ENCODE assay signal across 8 mouse cellular contexts in genomic region chr1:155097931-155098485, GRCm38 (mm10). TPM values are rescaled to one million over a fixed set of nuclear protein-coding genes. Genes with fewer than 3 reads are reported as not detected.
A peak's percentile ranks its signal among the peaks of the same experiment; 100 is the strongest.
DNase-seq lines count a peak whose midpoint lies in the region; ATAC-seq and TF ChIP-seq lines count a peak whose summit lies in the region.

No protein-coding gene starts in this region.

- H3K4me1 ChIP-seq in MEL (ENCODE audit: control insufficient read depth in 1 of 2, insufficient read depth in 2 of 2, low read length in 2 of 2) = peaks cover 2 to 3% of the 10 kb centered on the region in 2 experiments; a peak in 3 of 4 replicates
- H3K4me1 ChIP-seq in embryonic facial prominence, embryonic 15.5 days = peaks cover 36% of the 10 kb centered on the region
- peaks cover 27% of the 10 kb centered on the region for H3K4me1 ChIP-seq in limb, embryonic 14.5 days (ENCODE audit: control insufficient read depth, insufficient read depth, low read length)
- peaks cover 40% of the 10 kb centered on the region for H3K4me1 ChIP-seq in midbrain, embryonic 15.5 days
- H3K4me1 ChIP-seq in testis, adult 2 months (ENCODE audit: control insufficient read depth, insufficient read depth, low read length) = peaks cover 5% of the 10 kb centered on the region

- H3K27ac ChIP-seq in MEL (ENCODE audit: control insufficient read depth, low read depth, low read length) = peak overlapping the region; percentile 87
- peak overlapping the region; percentile 82 for H3K27ac ChIP-seq in embryonic facial prominence, embryonic 15.5 days (replicated peaks)
- peak overlapping the region; percentile 79 for H3K27ac ChIP-seq in limb, embryonic 14.5 days (replicated peaks; ENCODE audit: low read depth, low read length)
- H3K27ac ChIP-seq in midbrain, embryonic 15.5 days = peak overlapping the region; percentile 90
- H3K27ac ChIP-seq in testis, adult 2 months (ENCODE audit: control insufficient read depth, insufficient read depth, low read depth, low read length) = peak overlapping the region; percentile 95

- under 1% methylated on average over 33 of the region's 33 CpGs for WGBS in embryonic facial prominence, embryonic 15.5 days
- WGBS in limb, embryonic 14.5 days = under 1% methylated on average over 33 of the region's 33 CpGs
- under 1% methylated on average over 33 of the region's 33 CpGs for WGBS in midbrain, embryonic 15.5 days

- H3K79me2 ChIP-seq in MEL (ENCODE audit: control insufficient read depth, insufficient read depth, low read length, poor library complexity) = peaks cover 18% of the 10 kb centered on the region

- intact Hi-C loops in heart, postnatal 10 days (cut with DNase I) = loop anchor here (1.0 to 5.0 kb wide), 5 partner anchors 15 to 114 kb away; partner anchors contain the start of gene Stx6

- TF ChIP-seq RAD21 in MEL (IDR thresholded peaks at IDR 0.05; ENCODE audit: low read depth, low read length) = no peak; the same call in 1 of the 2 replicates

- no peaks in the 10 kb centered on the region for H3K9me3 ChIP-seq in MEL (replicated peaks; ENCODE audit: insufficient read depth, low read length)
- no peaks in the 10 kb centered on the region for H3K9me3 ChIP-seq in embryonic facial prominence, embryonic 15.5 days (replicated peaks)
- H3K9me3 ChIP-seq in limb, embryonic 14.5 days (ENCODE audit: control insufficient read depth, low read length) = no peaks in the 10 kb centered on the region
- no peaks in the 10 kb centered on the region for H3K9me3 ChIP-seq in midbrain, embryonic 15.5 days

- no peaks in the 10 kb centered on the region for H3K27me3 ChIP-seq in MEL (ENCODE audit: control insufficient read depth in 1 of 2, insufficient read depth in 2 of 2, low read length in 2 of 2)
- H3K27me3 ChIP-seq in embryonic facial prominence, embryonic 15.5 days = no peaks in the 10 kb centered on the region
- H3K27me3 ChIP-seq in limb, embryonic 14.5 days (ENCODE audit: control insufficient read depth, insufficient read depth, low read length) = no peaks in the 10 kb centered on the region
- H3K27me3 ChIP-seq in midbrain, embryonic 15.5 days (replicated peaks) = no peaks in the 10 kb centered on the region
- no peaks in the 10 kb centered on the region for H3K27me3 ChIP-seq in testis, adult 2 months (ENCODE audit: control insufficient read depth, insufficient read depth, low read length)

- peak overlapping the region; percentile 93 for H3K9ac ChIP-seq in MEL (ENCODE audit: control insufficient read depth, low read depth, low read length, poor library complexity, severe bottlenecking)
- H3K9ac ChIP-seq in embryonic facial prominence, embryonic 15.5 days = peak overlapping the region; percentile 98
- H3K9ac ChIP-seq in limb, embryonic 14.5 days (ENCODE audit: low read depth, low read length, severe bottlenecking) = peak overlapping the region; percentile 97
- peak overlapping the region; percentile 99 for H3K9ac ChIP-seq in midbrain, embryonic 15.5 days

- peak overlapping the region; percentile 81 for H3K4me2 ChIP-seq in embryonic facial prominence, embryonic 15.5 days (replicated peaks)
- peak overlapping the region; percentile 69 for H3K4me2 ChIP-seq in limb, embryonic 14.5 days (replicated peaks; ENCODE audit: low read depth, low read length, severe bottlenecking)
- H3K4me2 ChIP-seq in midbrain, embryonic 15.5 days = peak overlapping the region; percentile 91

- H3K4me3 ChIP-seq in MEL (ENCODE audit: control insufficient read depth in 1 of 2, insufficient read depth in 1 of 2, low read depth in 2 of 2, low read length in 2 of 2) = peak overlapping the region; percentile 91 to 97
- peak overlapping the region; percentile 91 for H3K4me3 ChIP-seq in embryonic facial prominence, embryonic 15.5 days (replicated peaks)
- peak overlapping the region; percentile 98 for H3K4me3 ChIP-seq in limb, embryonic 14.5 days (replicated peaks; ENCODE audit: low read length)
- peak overlapping the region; percentile 95 for H3K4me3 ChIP-seq in midbrain, embryonic 15.5 days
- peak overlapping the region; percentile 98 for H3K4me3 ChIP-seq in testis, adult 2 months (ENCODE audit: control insufficient read depth, low read depth, low read length)

- no peak for TF ChIP-seq CTCF in MEL (IDR thresholded peaks at IDR 0.05 in 2 of 3, conservative IDR thresholded peaks at IDR 0.05 in 1 of 3; ENCODE audit: control insufficient read depth in 1 of 3, insufficient read depth in 1 of 3, low read depth in 2 of 3, low read length in 3 of 3, poor library complexity in 1 of 3, severe bottlenecking in 1 of 3)
- no peak for TF ChIP-seq CTCF in testis, adult 2 months (IDR thresholded peaks at IDR 0.05; ENCODE audit: control insufficient read depth, insufficient read depth, insufficient replicate concordance, low read depth, low read length)

- no peak for TF ChIP-seq POLR2A in MEL (IDR thresholded peaks at IDR 0.05; ENCODE audit: control insufficient read depth in 1 of 2, insufficient read depth in 1 of 2, low read depth in 1 of 2, low read length in 2 of 2, poor library complexity in 1 of 2)
- no peak for TF ChIP-seq POLR2A in limb, embryonic 14.5 days (IDR thresholded peaks at IDR 0.05; ENCODE audit: borderline replicate concordance, extremely low read depth, insufficient read depth, insufficient read length)
- no peak for TF ChIP-seq POLR2A in testis, adult 2 months (IDR thresholded peaks at IDR 0.05; ENCODE audit: control insufficient read depth, low read depth, low read length)

- 0 out of 2 replicates have a peak, but pooled peaks have one; percentile 14 for ATAC-seq in embryonic facial prominence, embryonic 15.5 days (ENCODE audit: insufficient number of reproducible peaks, low FRiP score, low TSS enrichment, low read depth)
- no peak for ATAC-seq in limb, embryonic 14.5 days (ENCODE audit: low FRiP score, low read depth)
- ATAC-seq in midbrain, embryonic 15.5 days (replicated peaks) = no peak

- H3K36me3 ChIP-seq in MEL (ENCODE audit: control insufficient read depth in 1 of 2, insufficient read depth in 2 of 2, low read length in 2 of 2) = peaks cover 0 to 15% of the 10 kb centered on the region in 2 experiments; a peak in 2 of 4 replicates
- no peaks in the 10 kb centered on the region for H3K36me3 ChIP-seq in embryonic facial prominence, embryonic 15.5 days
- H3K36me3 ChIP-seq in limb, embryonic 14.5 days (ENCODE audit: control insufficient read depth, insufficient read depth, low read length) = no peaks in the 10 kb centered on the region
- H3K36me3 ChIP-seq in midbrain, embryonic 15.5 days (replicated peaks) = no peaks in the 10 kb centered on the region
- H3K36me3 ChIP-seq in testis, adult 2 months (ENCODE audit: control insufficient read depth, insufficient read depth, low read length) = no peaks in the 10 kb centered on the region

- DNase-seq in adrenal gland, adult (ENCODE audit: inconsistent age in 2 of 2, low spot score in 1 of 2) = peak; percentile 57 to 87
- DNase-seq in adrenal gland, postnatal 4 days (ENCODE audit: low spot score in 2 of 2) = no peak
- peak; percentile 77 for DNase-seq in MEL (ENCODE audit: low read depth, low spot score)
- DNase-seq in heart, postnatal 10 days = peak; percentile 63 to 67
- DNase-seq in limb, embryonic 14.5 days (ENCODE audit: low spot score) = no peak

- no peak for TF ChIP-seq EP300 in MEL (IDR thresholded peaks at IDR 0.05; ENCODE audit: low read depth in 1 of 2, low read length in 2 of 2)

TF ChIP-seq in MEL, 35 proteins besides CTCF, POLR2A, EP300 and RAD21 (continues in another document):
- TF ChIP-seq MAX (IDR thresholded peaks at IDR 0.05; ENCODE audit: low read length) = 0 out of 2 replicates have a peak, but pooled peaks have one; percentile 21
- TF ChIP-seq TCF12 (IDR thresholded peaks at IDR 0.05; ENCODE audit: low read depth, low read length) = no peak
- no peak for TF ChIP-seq MYB (IDR thresholded peaks at IDR 0.05; ENCODE audit: low read depth, low read length)
- TF ChIP-seq MAFK (IDR thresholded peaks at IDR 0.05; ENCODE audit: borderline replicate concordance, low read depth, low read length) = no peak
- TF ChIP-seq ZC3H11A (IDR thresholded peaks at IDR 0.05; ENCODE audit: low read depth, low read length) = no peak
- no peak for TF ChIP-seq GATA1 (IDR thresholded peaks at IDR 0.05; ENCODE audit: low read depth, low read length)
- 0 out of 2 replicates have a peak, but pooled peaks have one; percentile 21 for TF ChIP-seq HCFC1 (IDR thresholded peaks at IDR 0.05; ENCODE audit: low read depth, low read length)
- TF ChIP-seq UBTF (IDR thresholded peaks at IDR 0.05; ENCODE audit: borderline replicate concordance, insufficient read depth, low read depth, low read length) = no peak
- no peak for TF ChIP-seq USF1 (IDR thresholded peaks at IDR 0.05; ENCODE audit: low read depth, low read length)
- TF ChIP-seq POLR2AphosphoS2 (IDR thresholded peaks at IDR 0.05; ENCODE audit: low read length) = no peak
- no peak for TF ChIP-seq TBP (IDR thresholded peaks at IDR 0.05; ENCODE audit: low read depth, low read length)
- TF ChIP-seq CHD1 (IDR thresholded peaks at IDR 0.05; ENCODE audit: low read depth, low read length) = no peak

RNA-seq across cellular contexts. Expression of gene Ier5, which starts 1.4 kb away (rescaled TPM):
- 10 to 100 TPM; 12.8 to 14.4 TPM for total RNA-seq in adrenal gland, postnatal 4 days (2021)
- total RNA-seq in MEL (2012; rRNA removed) = 7.2 and 7.5 TPM in 2 replicates
- 1 to 10 TPM in 1 of 2 experiments, not detected in 1; 7.4 TPM for polyA plus RNA-seq in MEL (2012; ENCODE audit: insufficient read depth in 1 of 2, insufficient read length in 2 of 2, low read depth in 1 of 2, low replicate concordance in 2 of 2, missing spikeins in 1 of 2)
- 10.4 and 10.8 TPM in 2 replicates for polyA plus RNA-seq in embryonic facial prominence, embryonic 15.5 days (2015; fragmentation: Nextera tagmentation; extraction: Ambion mirVana)
- 10 to 100 TPM; 20.4 to 22.6 TPM for total RNA-seq in heart, postnatal 10 days (2021)
- 25.1 and 25.3 TPM in 2 replicates for polyA plus RNA-seq in limb, embryonic 14.5 days (2012; rRNA removed)
- polyA plus RNA-seq in limb, embryonic 14.5 days (2014; fragmentation: Nextera tagmentation; extraction: Ambion mirVana) = 13.6 and 16.2 TPM in 2 replicates
- polyA plus RNA-seq in midbrain, embryonic 15.5 days (2015; fragmentation: Nextera tagmentation; extraction: Ambion mirVana) = 7.2 and 9.4 TPM in 2 replicates
- 5.3 and 5.8 TPM in 2 replicates for polyA plus RNA-seq in testis, adult 2 months (2012; rRNA removed)

RNA-seq across cellular contexts. Expression of gene Mr1, which starts 48.6 kb away (rescaled TPM):
- 10 to 100 TPM; 27.8 to 33.1 TPM for total RNA-seq in adrenal gland, postnatal 4 days (2021)
- 1.8 and 2.0 TPM in 2 replicates for total RNA-seq in MEL (2012; rRNA removed)
- 1 to 10 TPM in 1 of 2 experiments, not detected in 1; 3.9 TPM for polyA plus RNA-seq in MEL (2012; ENCODE audit: insufficient read depth in 1 of 2, insufficient read length in 2 of 2, low read depth in 1 of 2, low replicate concordance in 2 of 2, missing spikeins in 1 of 2)
- 9.5 and 11.3 TPM in 2 replicates for polyA plus RNA-seq in embryonic facial prominence, embryonic 15.5 days (2015; fragmentation: Nextera tagmentation; extraction: Ambion mirVana)
- 10 to 100 TPM in 1 of 2 experiments, 1 to 10 TPM in 1; 8.9 to 11.9 TPM for total RNA-seq in heart, postnatal 10 days (2021)
- 6.9 and 8.2 TPM in 2 replicates for polyA plus RNA-seq in limb, embryonic 14.5 days (2012; rRNA removed)
- polyA plus RNA-seq in limb, embryonic 14.5 days (2014; fragmentation: Nextera tagmentation; extraction: Ambion mirVana) = 10.5 TPM in 2 replicates
- polyA plus RNA-seq in midbrain, embryonic 15.5 days (2015; fragmentation: Nextera tagmentation; extraction: Ambion mirVana) = 0.71 and 1.2 TPM in 2 replicates
- polyA plus RNA-seq in testis, adult 2 months (2012; rRNA removed) = 1.2 and 1.6 TPM in 2 replicates

Comparison
In these comparisons a context has a peak if more than half of its experiments do, and no peak if none do; other contexts are left out.
1. DNase-seq: peak in adrenal gland, adult (2 of 2), MEL (single experiment) and heart, postnatal 10 days (2 of 2); none in adrenal gland, postnatal 4 days (0 of 2) and limb, embryonic 14.5 days (single experiment).
2. Peak in every context shown above with its lines, with median percentiles within 50 percentile points of each other: H3K27ac ChIP-seq, H3K4me3 ChIP-seq, H3K9ac ChIP-seq and H3K4me2 ChIP-seq.